ENCODE assay signal across 27 mouse cellular contexts in the genomic region with DNA sequence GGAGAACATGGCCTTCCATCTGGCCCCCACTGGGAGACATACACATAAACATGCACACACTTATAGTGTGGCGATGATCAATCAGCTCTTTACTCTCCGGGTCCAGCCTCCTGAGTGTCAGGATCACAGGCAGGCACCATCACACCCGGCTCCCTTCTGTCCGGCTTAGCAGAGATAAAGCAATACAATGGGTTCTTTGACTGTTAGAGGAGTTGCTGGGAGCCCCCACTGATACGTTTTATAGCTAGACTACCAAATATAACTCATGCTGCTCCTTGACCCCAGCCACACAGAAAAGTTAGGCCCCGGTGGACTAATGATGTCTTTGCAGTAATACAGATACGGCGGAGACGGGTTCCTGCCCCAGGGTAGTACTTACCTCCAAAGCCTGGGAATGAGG. TPM values are rescaled to one million over a fixed set of nuclear protein-coding genes. Genes with fewer than 3 reads are reported as not detected.
DNase-seq lines count a peak whose midpoint lies in the region; ATAC-seq and TF ChIP-seq lines count a peak whose summit lies in the region.
"Had no signal": no experiment of that assay in that cellular context is flagged by ENCODE, and none has a peak within 500 bp of the region (broad histone marks: within the 10 kb centered on the region; RNA-seq: fewer than 3 reads in every experiment).

No protein-coding gene starts in this region.

- no peak for TF ChIP-seq CTCF in heart, adult 2 months (IDR thresholded peaks at IDR 0.05)
- no peak for TF ChIP-seq CTCF in intestine, postnatal 0 days (IDR thresholded peaks at IDR 0.05; ENCODE audit: low read depth)

- 0 out of 2 replicates have a peak overlapping the region, but pooled peaks have one; percentile 29 for H3K27ac ChIP-seq in heart, embryonic 11.5 days (ENCODE audit: low read depth, low read length)
- H3K27ac ChIP-seq in heart, adult 2 months = no peak overlapping the region
- H3K27ac ChIP-seq in neural tube, embryonic 13.5 days (replicated peaks) = no peak overlapping the region
- no peak overlapping the region; the same call in 1 of the 2 replicates for H3K27ac ChIP-seq in intestine, postnatal 0 days (ENCODE audit: low read depth, low read length)
- H3K27ac ChIP-seq: forebrain, embryonic 10.5 days; forebrain, embryonic 13.5 days; heart, embryonic 15.5 days; hindbrain, embryonic 14.5 days; hindbrain, postnatal 0 days had no signal

- WGBS in heart, embryonic 11.5 days (ENCODE audit: insufficient replicate concordance) = 62% methylated on average over 9 of the region's 9 CpGs
- WGBS in heart, adult 2 months = 80% methylated on average over 9 of the region's 9 CpGs
- WGBS in neural tube, embryonic 13.5 days = 65% methylated on average over 9 of the region's 9 CpGs
- 39% methylated on average over 9 of the region's 9 CpGs for WGBS in intestine, postnatal 0 days

- no peak for TF ChIP-seq EP300 in heart, adult 2 months (IDR thresholded peaks at IDR 0.05; ENCODE audit: insufficient read depth, low read depth, low read length)

- no peak for DNase-seq in heart, adult 2 months
- DNase-seq in neural tube, embryonic 10.5 days (ENCODE audit: extremely low spot score, low spot score) = no peak
- DNase-seq in urinary bladder, adult 18-20 months (ENCODE audit: low spot score in 2 of 2) = no peak
- DNase-seq: adrenal gland, postnatal 10 days; adrenal gland, postnatal 36 days; B cell, adult 2 months; cerebellum, adult 18-20 months; cerebellum, adult 9-10 months; cerebellum, postnatal 14 days; gastrocnemius, postnatal 10 days; gastrocnemius, postnatal 36 days; heart, postnatal 10 days; heart, postnatal 36 days had no signal

- no peak overlapping the region for H3K9ac ChIP-seq in heart, embryonic 11.5 days (ENCODE audit: low read depth, low read length)
- no peak overlapping the region for H3K9ac ChIP-seq in heart, adult 2 months (ENCODE audit: low read depth, low read length)
- H3K9ac ChIP-seq in neural tube, embryonic 13.5 days = 0 out of 2 replicates have a peak overlapping the region, but pooled peaks have one; percentile 13
- no peak overlapping the region for H3K9ac ChIP-seq in intestine, postnatal 0 days (ENCODE audit: low read depth, low read length)
- H3K9ac ChIP-seq: forebrain, embryonic 13.5 days; heart, embryonic 15.5 days; hindbrain, embryonic 14.5 days had no signal

- peaks cover 21% of the 10 kb centered on the region for H3K36me3 ChIP-seq in heart, embryonic 11.5 days (ENCODE audit: control insufficient read depth, insufficient read depth, low read length)
- H3K36me3 ChIP-seq in heart, adult 2 months (ENCODE audit: control insufficient read depth, insufficient read depth, low read length) = peaks cover 6% of the 10 kb centered on the region; the same call in 1 of the 2 replicates
- H3K36me3 ChIP-seq in neural tube, embryonic 13.5 days = peaks cover 92% of the 10 kb centered on the region
- peaks cover 50% of the 10 kb centered on the region for H3K36me3 ChIP-seq in intestine, postnatal 0 days (ENCODE audit: control insufficient read depth, insufficient read depth)

- no peaks in the 10 kb centered on the region for H3K9me3 ChIP-seq in heart, embryonic 11.5 days (replicated peaks; ENCODE audit: control insufficient read depth, low read length)
- no peaks in the 10 kb centered on the region for H3K9me3 ChIP-seq in neural tube, embryonic 13.5 days
- no peaks in the 10 kb centered on the region for H3K9me3 ChIP-seq in intestine, postnatal 0 days (ENCODE audit: control insufficient read depth)
- H3K9me3 ChIP-seq: forebrain, embryonic 13.5 days; G1E; heart, embryonic 15.5 days had no signal

- H3K4me1 ChIP-seq in heart, embryonic 11.5 days (ENCODE audit: control insufficient read depth, insufficient read depth, low read length) = no peaks in the 10 kb centered on the region
- peaks cover 9% of the 10 kb centered on the region for H3K4me1 ChIP-seq in heart, adult 2 months (ENCODE audit: control insufficient read depth, insufficient read depth, low read length)
- H3K4me1 ChIP-seq in neural tube, embryonic 13.5 days (replicated peaks) = no peaks in the 10 kb centered on the region
- H3K4me1 ChIP-seq in intestine, postnatal 0 days (replicated peaks; ENCODE audit: control insufficient read depth, insufficient read depth, low read length) = no peaks in the 10 kb centered on the region
- H3K4me1 ChIP-seq: forebrain, embryonic 10.5 days; forebrain, embryonic 13.5 days had no signal

- intact Hi-C loops in heart, adult 2 months (cut with DNase I) = no loop called here

- H3K79me2 ChIP-seq in heart, adult 2 months (replicated peaks; ENCODE audit: control insufficient read depth, insufficient read depth, low read length) = no peaks in the 10 kb centered on the region

- ATAC-seq in heart, embryonic 11.5 days (replicated peaks; ENCODE audit: insufficient number of reproducible peaks, low FRiP score, low TSS enrichment) = no peak
- ATAC-seq in neural tube, embryonic 13.5 days (ENCODE audit: low read depth) = no peak
- ATAC-seq in intestine, postnatal 0 days = peak; percentile 31; the same call in 1 of the 2 replicates
- ATAC-seq: forebrain, embryonic 13.5 days; forebrain, embryonic 16.5 days; hindbrain, postnatal 0 days; inflammation-experienced regulatory T-cells, adult 6 months; Patski had no signal

- TF ChIP-seq POLR2A in heart, adult 2 months (IDR thresholded peaks at IDR 0.05; ENCODE audit: insufficient read depth, low read depth, low read length) = no peak

- no peak overlapping the region for H3K4me3 ChIP-seq in heart, embryonic 11.5 days (ENCODE audit: low read depth, low read length)
- H3K4me3 ChIP-seq in heart, adult 2 months = no peak overlapping the region
- no peak overlapping the region for H3K4me3 ChIP-seq in neural tube, embryonic 13.5 days
- H3K4me3 ChIP-seq in intestine, postnatal 0 days (ENCODE audit: low read depth, low read length) = no peak overlapping the region
- H3K4me3 ChIP-seq: forebrain, embryonic 10.5 days; forebrain, embryonic 13.5 days; heart, embryonic 15.5 days had no signal

- no peaks in the 10 kb centered on the region for H3K27me3 ChIP-seq in heart, embryonic 11.5 days (ENCODE audit: control insufficient read depth, insufficient read depth, low read length)
- no peaks in the 10 kb centered on the region for H3K27me3 ChIP-seq in heart, adult 2 months (ENCODE audit: control insufficient read depth, insufficient read depth, low read length)
- no peaks in the 10 kb centered on the region for H3K27me3 ChIP-seq in neural tube, embryonic 13.5 days
- H3K27me3 ChIP-seq in intestine, postnatal 0 days (replicated peaks; ENCODE audit: control insufficient read depth, insufficient read depth, low read length) = no peaks in the 10 kb centered on the region
- H3K27me3 ChIP-seq: CH12.LX; forebrain, embryonic 13.5 days; heart, embryonic 15.5 days; Patski had no signal

- H3K4me2 ChIP-seq in heart, embryonic 11.5 days = no peak overlapping the region
- H3K4me2 ChIP-seq in neural tube, embryonic 13.5 days = no peak overlapping the region
- H3K4me2 ChIP-seq in intestine, postnatal 0 days (replicated peaks; ENCODE audit: low read depth) = no peak overlapping the region
- H3K4me2 ChIP-seq: forebrain, embryonic 13.5 days; heart, embryonic 15.5 days; hindbrain, embryonic 14.5 days had no signal

RNA-seq across cellular contexts. Expression of gene Irs3, which starts 17.5 kb away (rescaled TPM):
- 0.23 TPM in 2 replicates for polyA plus RNA-seq in heart, embryonic 11.5 days (2014; fragmentation: Nextera tagmentation; extraction: Ambion mirVana)
- under 1 TPM; 0.34 to 0.73 TPM for total RNA-seq in heart, adult 2 months (2021)
- 0.91 and 2.2 TPM in 2 replicates for polyA plus RNA-seq in heart, adult 2 months (2012; rRNA removed)
- polyA plus RNA-seq in neural tube, embryonic 13.5 days (2015; fragmentation: Nextera tagmentation; extraction: Ambion mirVana) = 0.20 TPM in 1 of 2 replicates, not detected in the other
- 0.09 and 0.18 TPM in 2 replicates for polyA plus RNA-seq in intestine, postnatal 0 days (2015; fragmentation: Nextera tagmentation; extraction: Ambion mirVana)
- total RNA-seq: CH12.LX; granulocyte monocyte progenitor cell, adult 5-6 weeks had no signal
- polyA plus RNA-seq: forebrain, embryonic 13.5 days; G1E; inflammation-experienced regulatory T-cells, adult 6 months had no signal

RNA-seq across cellular contexts. Expression of gene Agfg2, which starts 21.5 kb away (rescaled TPM):
- polyA plus RNA-seq in heart, embryonic 11.5 days (2014; fragmentation: Nextera tagmentation; extraction: Ambion mirVana) = 19.9 TPM in 2 replicates
- 10 to 100 TPM; 15.6 to 19.1 TPM for total RNA-seq in heart, adult 2 months (2021)
- 11.9 and 12.5 TPM in 2 replicates for polyA plus RNA-seq in heart, adult 2 months (2012; rRNA removed)
- 15.5 and 16.6 TPM in 2 replicates for polyA plus RNA-seq in neural tube, embryonic 13.5 days (2015; fragmentation: Nextera tagmentation; extraction: Ambion mirVana)
- polyA plus RNA-seq in intestine, postnatal 0 days (2015; fragmentation: Nextera tagmentation; extraction: Ambion mirVana) = 16.8 and 19.0 TPM in 2 replicates

RNA-seq across cellular contexts. Expression of gene Sap25, which starts 21.9 kb away (rescaled TPM):
- polyA plus RNA-seq in heart, embryonic 11.5 days (2014; fragmentation: Nextera tagmentation; extraction: Ambion mirVana) = 3.9 and 5.6 TPM in 2 replicates
- total RNA-seq in heart, adult 2 months (2021) = 1 to 10 TPM; 1.5 to 2.0 TPM
- polyA plus RNA-seq in heart, adult 2 months (2012; rRNA removed) = 25.2 and 34.9 TPM in 2 replicates
- 5.6 and 6.5 TPM in 2 replicates for polyA plus RNA-seq in neural tube, embryonic 13.5 days (2015; fragmentation: Nextera tagmentation; extraction: Ambion mirVana)
- 2.3 and 4.8 TPM in 2 replicates for polyA plus RNA-seq in intestine, postnatal 0 days (2015; fragmentation: Nextera tagmentation; extraction: Ambion mirVana)

RNA-seq across cellular contexts. Expression of gene Gm20605, which starts 34.1 kb away (rescaled TPM):
- 5.9 and 6.5 TPM in 2 replicates for polyA plus RNA-seq in heart, embryonic 11.5 days (2014; fragmentation: Nextera tagmentation; extraction: Ambion mirVana)
- 1 to 10 TPM; 2.8 to 4.3 TPM for total RNA-seq in heart, adult 2 months (2021)
- 7.3 and 9.5 TPM in 2 replicates for polyA plus RNA-seq in heart, adult 2 months (2012; rRNA removed)
- 6.7 and 7.9 TPM in 2 replicates for polyA plus RNA-seq in neural tube, embryonic 13.5 days (2015; fragmentation: Nextera tagmentation; extraction: Ambion mirVana)
- 1.3 and 1.8 TPM in 2 replicates for polyA plus RNA-seq in intestine, postnatal 0 days (2015; fragmentation: Nextera tagmentation; extraction: Ambion mirVana)

RNA-seq across cellular contexts. Expression of gene Lrch4, which starts 34.1 kb away (rescaled TPM):
- 26.0 and 28.0 TPM in 2 replicates for polyA plus RNA-seq in heart, embryonic 11.5 days (2014; fragmentation: Nextera tagmentation; extraction: Ambion mirVana)
- 10 to 100 TPM; 17.1 to 20.0 TPM for total RNA-seq in heart, adult 2 months (2021)
- 24.8 and 29.1 TPM in 2 replicates for polyA plus RNA-seq in heart, adult 2 months (2012; rRNA removed)
- polyA plus RNA-seq in neural tube, embryonic 13.5 days (2015; fragmentation: Nextera tagmentation; extraction: Ambion mirVana) = 23.8 and 24.5 TPM in 2 replicates
- polyA plus RNA-seq in intestine, postnatal 0 days (2015; fragmentation: Nextera tagmentation; extraction: Ambion mirVana) = 31.5 and 31.6 TPM in 2 replicates
